Mouse (Mus musculus) urinary bladder, postnatal 36 days (tissue): ENCODE results near the gene Prr36.
A peak's percentile ranks its signal among the peaks of the same experiment; 100 is the strongest.

ENCODE experiments used
- DNase-seq, 2 experiments: peaks; one replicate each; pipeline ENCODE4 v3.0.0; 2022; ENCODE audit warnings: low spot score in 2 of 2, mixed read lengths in 1 of 2

Gene Prr36

DNA sequence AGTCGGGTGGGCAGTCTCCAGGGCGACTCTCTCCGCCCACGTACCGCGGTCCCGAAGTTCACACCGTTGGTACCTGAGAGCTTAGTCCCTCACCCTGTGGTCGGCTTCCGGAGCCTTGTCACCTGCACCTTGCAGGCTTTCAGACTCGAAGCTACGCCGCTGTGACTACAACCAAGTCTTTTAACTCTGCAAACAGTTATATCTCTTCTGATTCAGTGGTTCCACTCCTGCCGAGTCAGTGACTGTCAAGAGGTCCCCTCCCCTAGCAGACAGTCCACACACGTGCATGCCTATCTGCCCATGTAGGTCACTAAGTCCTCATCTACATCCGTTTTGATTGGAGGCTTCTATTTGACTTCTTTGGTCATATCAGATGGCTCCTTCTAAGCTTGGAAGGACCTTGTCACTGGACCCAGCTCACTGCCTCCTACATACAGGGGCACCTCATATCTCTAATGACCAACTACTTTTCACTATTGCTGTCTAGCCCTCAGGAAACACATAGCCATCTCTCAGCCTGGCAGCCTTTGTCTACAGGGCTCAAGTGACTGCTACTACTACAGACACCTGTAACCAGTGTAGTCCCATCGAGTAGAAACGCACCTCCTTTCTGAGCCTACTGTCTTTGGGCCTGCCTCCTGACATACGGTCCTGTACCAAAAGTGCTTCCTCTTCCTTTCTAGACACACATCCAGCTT, 22.1 kb upstream of the Prr36 start:
- DNase-seq = no peak

DNA sequence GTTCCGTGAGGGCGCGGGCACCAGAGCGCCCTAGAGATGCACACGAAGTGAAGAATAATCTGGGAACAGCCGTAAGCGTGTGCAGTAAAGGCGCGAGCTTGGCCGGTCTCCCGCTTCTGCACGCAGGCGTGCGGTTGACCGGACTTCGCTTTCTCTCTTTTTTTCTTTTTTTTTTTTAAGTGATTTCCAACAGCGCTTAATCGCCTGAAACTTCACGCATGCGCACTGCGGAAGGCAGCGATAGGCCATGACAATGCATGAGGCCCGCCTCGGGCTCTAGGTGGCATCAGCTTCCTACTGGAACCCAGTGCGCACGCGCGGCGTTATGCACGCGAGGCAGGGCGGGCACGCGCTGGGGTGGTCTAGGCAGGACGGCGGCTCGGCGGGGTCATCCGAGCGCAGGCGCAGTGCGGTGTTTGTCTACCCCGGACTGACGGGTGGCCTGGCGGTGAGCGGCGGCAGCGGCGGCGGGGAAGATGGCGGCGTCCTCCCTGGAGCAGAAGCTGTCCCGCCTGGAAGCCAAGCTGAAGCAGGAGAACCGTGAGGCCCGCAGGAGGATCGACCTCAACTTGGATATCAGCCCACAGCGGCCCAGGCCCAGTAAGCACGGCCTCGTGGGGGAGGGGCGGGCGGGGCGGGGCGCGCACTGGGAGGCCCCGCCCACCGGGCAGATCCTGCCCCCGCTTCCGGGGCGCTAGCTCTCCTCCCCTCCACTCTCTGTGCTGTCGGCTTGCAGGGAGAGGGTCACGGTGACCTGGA, 21.4 kb upstream of the Prr36 start, which contains the start of the genes Map2k7 and Gm49320:
Gene Map2k7, plus strand, starts transcription at position 307 of the 759 bp plus-strand sequence.
Gene Gm49320, plus strand, starts transcription at position 432 of the 759 bp plus-strand sequence.
- DNase-seq = peak; percentile 98 to 100

DNA sequence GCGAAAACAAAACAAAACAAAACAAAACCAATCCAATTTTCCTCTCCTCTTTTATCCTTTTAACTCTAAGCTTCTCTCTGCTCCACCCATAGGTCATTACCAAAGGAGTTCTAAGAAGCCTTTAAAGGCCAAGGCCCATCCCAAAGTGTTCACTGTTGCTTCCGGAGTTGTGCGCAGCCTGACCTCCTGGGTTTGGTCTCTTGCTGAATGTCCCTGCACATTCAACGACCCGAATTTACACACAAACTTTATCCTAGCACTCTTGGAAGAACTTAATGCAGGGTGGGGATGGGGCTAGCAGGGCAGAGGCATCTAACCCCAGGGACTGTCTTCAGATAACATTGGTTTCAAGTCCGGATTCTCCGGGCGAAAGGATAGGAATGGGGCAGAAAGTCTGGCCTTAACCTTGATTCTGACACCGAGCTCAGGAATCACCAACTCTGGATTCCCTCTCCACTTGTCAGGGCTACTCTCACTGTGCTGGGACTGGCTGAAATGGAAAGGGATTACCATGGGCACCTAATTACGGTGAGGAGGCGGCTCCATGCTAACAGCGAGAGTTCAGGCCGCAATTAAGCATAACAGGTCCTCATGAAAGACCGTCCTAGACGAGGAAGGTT, 20.7 kb upstream of the Prr36 start:
- no peak for DNase-seq

DNA sequence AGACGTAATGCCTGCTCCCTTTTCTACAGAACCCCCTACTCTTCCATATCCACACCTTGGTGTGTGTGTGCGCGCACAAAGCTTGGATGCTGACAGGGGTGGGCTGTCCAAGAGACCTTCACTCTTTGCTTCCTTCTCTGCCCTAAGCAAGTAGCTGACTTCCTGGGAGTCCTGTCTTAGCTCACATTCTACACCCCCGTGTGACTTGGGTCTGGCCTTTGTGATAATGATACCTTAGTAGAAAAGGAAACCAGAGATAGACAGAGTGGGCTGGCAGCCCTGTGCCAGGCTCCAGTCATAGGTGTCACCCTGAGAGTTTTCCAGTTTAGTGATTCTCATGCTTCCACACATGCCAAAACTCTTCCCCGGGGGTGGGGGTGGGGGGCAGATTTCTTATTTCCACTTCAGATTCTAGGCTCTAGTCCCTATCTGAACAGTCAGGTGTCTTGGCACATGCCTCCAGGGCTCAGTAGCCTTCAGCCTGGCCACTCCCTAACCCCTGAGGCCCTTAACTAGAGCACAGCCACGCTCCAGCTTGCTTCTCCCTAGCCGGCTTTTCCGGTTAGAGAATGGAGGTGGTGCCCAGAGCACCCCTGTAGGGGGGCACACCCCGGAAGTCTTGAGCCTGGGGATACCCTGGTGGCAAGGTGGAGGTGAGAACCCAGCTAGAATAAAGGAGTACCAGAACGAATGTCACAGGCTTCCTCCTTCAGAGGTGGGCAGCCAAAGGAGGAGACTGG, 13.5 kb upstream of the Prr36 start:
- DNase-seq = peak; percentile 70 to 78

DNA sequence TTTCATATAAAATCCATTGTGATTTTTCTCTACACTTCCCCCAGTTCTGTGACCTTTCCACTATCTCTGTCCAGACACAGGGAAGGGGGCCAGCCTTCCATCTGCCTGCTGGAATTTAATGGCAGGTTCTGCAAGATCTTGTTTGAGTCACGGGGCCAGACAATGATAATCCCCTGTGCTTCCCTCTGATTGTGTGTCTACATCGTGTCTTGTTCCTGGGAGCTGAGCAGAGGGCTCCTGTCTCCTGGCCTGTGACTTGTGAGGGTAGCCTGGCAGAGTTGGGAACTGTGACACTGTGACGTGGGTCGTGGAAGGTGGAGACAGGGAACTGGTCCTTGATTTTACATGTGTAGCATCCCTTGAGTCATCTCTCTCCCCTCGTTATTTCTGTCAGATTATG, 12.5 kb upstream of the Prr36 start:
- no peak for DNase-seq

DNA sequence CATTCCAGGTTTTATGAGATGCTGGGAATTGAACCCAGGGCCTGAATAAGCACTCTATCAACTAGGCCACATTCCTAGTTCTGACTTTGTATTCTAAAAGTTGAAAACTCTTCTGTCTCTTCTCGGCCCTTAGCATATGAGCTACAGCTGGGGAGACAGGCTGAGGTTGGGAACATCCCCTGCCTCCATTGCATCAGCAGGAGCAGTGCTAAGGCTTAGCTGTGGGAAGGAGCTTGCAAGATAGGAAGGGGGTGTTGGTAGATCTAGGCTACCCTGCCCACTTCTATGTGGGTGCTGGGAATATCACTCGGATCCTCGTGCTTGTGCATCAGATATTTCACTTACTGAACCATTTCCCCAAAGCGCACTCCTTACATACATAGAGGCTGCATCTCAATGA, 10.7 kb upstream of the Prr36 start:
- no peak for DNase-seq

DNA sequence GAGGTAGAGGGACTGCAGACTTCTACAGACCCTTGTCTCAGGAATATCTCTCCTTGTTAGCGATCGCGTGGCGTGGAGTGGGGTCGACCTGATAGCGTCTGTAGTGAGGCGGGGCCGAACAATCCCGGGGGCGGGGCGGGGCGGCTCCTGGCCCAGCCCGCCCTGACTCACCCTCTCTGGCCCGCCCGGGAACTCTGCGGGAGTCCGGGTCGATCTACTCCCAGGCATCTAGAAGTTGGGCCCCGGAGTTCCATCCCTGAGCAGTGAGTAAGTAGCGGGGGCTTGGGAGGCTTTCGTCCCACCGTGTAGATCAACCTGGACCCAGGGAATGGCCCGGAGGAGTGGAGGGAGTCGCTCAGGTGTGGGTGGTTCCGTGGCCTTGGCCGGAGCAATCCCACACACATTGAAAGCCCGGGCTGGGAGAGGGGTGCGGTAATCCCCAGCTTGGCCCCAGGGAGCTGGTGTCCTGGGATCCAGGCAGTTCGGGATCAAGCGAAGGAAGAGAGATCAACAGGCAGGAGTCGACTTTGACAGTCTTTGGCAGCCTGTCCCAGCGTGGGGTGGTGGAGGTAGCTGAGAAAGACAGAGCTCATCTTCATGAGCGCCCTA, 9.6 kb upstream of the Prr36 start, which contains the start of gene Lrrc8e:
Gene Lrrc8e, plus strand, starts transcription at position 89 of the 609 bp plus-strand sequence.
- peak; percentile 45 to 52 for DNase-seq

DNA sequence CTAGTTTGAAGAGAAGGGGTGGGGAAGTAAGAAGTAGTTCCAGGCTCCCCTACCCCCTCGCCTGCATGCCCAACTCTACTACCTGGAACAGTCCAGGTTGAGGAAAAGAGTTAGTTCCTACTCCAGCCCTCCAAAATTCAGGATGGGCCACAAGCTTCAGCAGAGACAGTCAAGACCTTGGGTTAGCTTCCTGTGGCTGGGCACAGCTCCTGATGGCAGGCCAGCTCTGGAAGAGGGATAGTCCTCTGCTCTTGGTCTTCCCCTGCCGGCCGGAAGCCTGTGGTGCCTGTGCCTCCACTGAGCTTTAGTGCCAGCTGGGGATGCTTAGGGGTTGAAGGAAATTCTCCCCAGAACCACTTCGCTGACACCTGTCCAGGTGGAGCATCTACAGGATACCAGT, 9.1 kb upstream of the Prr36 start:
- no peak for DNase-seq

DNA sequence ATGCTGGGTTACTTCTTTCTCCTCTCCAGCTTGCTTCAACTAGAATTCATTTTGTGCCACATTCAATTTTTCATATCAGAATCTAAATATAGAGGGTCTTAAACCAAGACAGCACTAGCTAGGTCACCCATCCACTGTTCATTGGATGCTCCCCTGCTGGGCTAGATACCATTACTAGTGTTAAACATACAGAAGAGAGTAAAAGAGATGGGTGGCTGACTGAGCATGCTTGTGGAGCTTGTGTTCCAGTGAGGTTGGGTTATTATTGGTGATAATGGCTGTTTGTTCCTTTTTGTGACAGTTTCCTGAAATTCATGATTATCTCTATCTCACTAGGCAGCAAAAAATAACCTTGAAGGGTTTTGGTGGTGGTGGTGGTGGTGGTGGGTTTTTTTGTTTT, 4.8 kb upstream of the Prr36 start:
- DNase-seq = no peak

DNA sequence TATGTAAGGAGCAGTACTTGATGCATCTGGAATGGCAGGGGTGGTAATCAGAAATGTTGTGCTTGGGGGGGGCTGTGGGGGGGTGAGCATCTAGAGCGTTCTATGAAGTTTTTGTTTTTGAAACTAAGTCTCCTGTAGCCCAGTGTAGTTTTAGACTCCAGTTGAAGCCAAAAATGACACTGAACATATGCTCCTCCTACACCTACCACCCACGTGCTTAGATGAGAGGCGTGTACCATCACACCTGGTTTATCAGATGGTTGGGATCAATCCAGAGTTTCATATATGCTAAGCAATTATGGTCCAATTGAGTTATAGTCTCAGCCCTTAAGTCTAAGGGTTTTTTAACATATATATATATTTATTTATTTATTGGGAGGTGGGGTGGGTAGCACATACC, 2.4 kb upstream of the Prr36 start:
- no peak for DNase-seq

DNA sequence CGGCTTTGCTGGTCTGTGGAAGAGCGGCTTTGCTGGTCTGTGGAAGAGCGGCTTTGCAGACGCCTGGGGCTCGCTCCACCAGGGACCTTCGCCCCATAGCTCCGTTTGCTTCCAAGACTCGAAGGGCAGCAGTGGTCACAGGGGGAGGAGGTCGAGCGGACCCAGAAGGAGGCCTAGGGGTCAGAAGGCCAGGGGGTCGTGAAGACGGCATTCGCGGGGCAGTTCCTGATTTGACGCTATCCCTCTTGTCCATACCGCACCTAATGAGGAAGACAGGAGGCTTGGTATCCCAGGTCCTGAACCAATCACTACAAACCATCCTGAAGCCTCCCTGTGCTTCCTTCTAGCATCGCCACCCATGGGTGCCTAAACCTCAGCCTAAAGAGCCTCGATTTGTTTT, 963 bp downstream of the Prr36 start:
- DNase-seq = no peak

DNA sequence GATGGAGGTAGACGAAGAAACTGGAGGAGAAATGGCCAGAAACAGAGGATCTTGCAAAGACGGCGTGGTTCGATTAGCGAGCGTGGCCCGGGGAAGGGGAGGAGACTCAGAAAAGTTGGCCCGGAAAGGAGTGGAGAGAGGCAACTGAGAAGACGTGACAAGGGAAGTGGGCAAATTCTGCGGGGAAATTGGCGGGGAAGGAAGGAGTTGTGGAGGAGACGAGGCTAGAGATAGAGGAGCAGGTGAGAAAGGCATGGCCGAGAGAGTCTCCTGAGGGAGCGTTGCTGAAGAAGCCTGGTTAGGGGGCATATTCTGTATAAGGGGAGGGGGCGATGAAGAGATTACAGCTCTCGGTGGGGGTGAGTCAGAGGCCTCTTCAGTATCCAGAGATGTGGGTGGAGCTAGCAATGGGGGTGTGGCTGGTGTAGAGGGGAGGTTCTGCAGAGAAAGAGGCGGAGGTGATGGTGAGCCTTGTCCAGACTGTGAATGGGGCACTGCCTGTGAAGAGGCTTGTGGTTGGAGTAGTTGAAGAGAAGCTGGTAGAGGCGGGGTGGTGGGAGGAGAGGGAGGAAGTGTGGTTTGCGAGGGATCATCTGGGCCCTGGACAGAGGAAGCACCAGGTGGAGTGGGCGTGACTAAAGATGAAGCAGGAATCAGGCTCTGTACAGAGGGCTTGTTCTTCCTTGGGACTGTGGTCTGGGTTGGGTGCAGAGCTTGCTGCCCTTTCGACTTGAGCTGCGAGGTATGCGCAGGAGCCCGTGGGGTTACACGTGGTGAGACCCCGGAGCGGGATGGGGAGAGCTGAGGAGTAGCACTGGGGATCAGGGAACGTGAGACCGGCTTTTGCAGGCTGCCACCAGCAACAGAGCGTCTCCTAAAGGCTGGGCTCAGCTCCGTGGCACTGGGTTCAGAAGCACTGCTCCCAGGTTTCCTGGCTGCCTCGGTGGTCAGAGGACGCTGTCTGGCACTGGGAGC, 3.0 kb downstream of the Prr36 start:
- peak; percentile 67 to 76 for DNase-seq

DNA sequence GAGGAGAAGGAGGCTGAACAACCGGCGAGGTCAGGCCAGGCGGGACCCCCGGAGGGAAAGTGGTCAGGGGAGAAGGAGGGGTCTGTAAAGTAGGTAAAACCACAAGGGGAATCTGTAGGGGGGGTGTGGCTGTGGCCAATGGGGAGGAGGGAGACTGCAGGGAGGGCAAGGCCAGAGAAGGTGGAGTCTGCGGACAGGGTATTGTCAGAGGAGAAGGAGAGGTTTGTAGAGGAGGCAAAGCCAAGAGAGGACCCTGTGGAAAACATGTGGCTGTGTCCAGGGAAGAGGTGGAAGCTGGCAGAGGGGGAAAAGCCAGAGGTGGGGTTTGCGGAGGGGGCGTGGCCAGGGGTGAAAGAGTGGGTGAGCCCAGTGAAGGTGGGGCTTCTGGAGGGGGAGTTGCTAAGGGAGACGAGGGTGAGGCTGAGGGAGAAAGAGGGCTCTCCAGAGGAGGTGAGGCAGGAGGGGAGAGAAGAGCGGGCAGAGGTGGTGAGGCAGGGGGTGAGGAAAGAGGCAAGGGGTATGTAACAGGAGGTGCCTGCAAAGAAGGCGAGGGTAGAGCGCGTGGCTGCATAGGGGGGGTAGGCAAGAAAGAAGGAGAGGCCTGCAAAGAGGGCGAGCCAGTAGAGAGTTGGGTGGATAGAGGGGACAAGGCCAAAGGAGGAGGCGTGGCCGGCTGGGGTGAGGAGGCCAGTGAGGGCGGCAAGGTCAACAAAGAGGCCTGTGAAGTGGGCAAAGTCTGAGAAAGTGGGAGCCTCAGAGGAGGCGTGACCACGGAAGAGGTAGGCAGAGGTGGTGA, 3.9 kb downstream of the Prr36 start:
- peak; percentile 60 to 66 for DNase-seq

DNA sequence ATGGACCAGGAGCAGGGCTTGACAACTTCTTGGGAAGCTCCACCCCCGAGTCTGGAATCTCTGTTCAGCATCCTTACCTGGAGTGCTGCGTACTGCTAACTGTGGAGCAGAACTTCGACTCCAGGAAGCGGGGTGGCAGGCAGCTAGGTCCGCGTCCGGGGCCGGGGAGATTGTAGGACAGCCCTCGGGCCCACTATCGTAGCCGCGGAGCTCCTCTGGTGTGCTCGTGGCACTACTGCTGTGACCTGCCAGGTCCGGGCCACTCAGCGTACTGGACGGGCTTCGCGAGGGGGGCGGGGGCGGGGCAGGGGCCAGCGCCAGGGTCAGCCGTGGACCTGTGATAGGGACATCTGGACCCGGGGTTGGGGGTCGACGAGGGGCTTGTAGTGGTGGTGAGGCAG, 4.5 kb downstream of the Prr36 start:
- peak; percentile 13 to 16 for DNase-seq

DNA sequence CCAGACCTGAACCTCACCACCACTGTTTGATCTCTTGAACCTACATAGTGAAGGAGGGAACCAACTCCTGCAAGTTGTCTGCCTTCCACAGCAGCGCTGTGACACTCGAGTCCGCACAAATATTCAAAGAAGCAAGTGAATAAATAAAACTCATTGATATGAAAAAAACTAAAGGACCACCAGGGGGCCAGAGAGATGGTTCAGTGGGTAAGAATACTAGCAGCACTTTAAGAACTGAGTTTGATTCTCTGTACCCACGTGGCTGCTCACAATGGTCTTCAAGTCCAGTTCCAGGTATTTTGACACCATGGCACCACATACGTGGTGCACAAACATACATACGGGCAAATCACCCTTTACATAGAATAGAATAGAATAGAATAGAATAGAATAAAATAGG, 6.2 kb downstream of the Prr36 start:
- no peak for DNase-seq

DNA sequence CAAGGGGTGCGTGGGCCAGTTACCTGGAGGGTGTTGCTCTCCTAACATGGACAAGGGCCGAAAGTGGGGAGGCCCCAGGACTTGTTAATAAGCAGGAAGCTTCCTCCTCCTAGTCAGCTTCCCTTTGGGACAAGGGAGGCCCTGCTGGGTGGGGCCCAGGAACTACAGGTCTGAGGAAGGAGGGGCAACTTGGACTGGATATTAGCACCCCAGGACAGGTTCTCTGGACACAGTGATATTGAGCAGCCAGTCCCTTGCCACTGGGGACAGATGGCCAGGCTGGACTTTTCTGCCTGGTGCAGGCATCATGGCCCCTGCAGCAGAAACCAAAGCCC, 10.3 kb downstream of the Prr36 start:
- no peak for DNase-seq

DNA sequence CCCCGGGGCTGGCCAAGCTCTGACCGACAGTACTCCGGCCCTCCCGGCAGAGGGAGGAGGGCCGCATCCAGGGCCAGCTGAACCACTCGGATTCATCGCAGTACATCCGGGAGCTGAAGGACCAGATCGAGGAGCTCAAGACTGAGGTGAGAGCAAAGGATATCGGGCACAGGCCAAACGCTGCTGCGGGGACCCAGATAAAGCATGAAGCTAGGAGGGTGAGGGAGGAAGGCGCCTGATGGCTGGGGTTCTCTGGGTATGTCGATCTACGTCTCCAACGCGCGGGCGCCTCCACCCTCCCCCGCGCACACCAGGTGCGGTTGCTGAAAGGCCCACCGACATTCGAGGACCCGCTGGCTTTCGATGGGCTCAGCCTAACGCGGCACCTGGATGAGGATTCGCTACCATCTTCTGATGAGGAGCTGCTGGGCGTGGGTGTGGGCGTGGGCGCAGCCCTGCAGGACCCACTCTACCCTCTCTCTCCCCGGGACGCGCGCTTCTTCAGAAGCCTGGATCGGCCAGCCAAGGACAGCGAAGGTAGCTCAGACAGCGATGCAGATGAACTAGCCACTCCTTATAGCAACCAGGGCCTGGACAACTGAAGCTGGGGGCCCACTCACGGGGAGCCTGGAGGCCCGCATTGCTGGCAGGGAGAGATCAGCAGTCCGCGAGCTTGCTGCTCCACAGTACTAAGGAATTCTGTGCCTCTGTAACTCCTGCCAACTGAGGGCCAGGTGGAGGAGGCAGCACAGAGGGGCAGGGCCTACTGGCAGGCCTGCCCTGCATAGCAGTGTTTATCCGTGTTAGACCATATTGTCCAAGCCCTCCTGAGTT, 10.9 kb downstream of the Prr36 start:
- no peak for DNase-seq

DNA sequence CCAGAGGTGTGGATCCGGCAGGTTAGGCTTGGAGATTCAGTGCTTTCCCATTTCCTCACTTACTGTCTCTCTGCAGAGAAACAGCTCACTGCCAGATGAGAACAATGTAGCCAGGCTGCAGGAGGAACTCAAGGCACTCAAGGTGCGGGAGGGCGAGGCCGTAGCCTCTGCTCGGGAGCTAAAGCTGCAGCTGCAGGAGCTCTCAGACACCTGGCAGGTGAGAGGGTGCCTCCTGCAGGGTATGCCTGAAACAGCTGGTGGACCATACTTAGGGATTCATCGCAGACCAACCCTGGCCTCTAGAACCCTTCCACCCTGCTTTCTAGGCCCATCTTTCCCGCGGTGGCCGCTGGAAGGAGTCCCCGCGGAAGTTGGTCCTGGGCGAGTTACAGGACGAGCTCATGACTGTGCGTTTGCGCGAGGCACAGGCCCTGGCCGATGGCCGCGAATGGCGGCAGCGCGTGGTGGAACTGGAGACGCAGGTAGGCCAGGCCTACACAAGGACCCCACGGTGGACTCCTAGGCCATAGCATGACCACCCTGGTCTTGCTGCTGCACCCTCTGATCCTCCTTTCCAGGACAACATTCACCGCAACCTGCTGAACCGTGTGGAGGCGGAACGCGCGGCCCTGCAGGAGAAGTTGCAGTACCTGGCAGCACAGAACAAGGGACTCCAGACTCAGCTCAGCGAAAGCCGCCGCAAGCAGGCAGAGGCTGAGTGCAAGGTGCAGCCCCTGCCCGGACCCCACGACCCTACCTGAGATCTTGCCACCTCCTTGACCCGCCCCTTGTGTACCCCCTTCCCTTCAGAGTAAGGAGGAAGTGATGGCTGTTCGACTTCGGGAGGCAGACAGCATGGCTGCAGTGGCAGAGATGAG, 11.8 kb downstream of the Prr36 start:
- DNase-seq = no peak
